Mouse (Mus musculus) left cerebral cortex, postnatal 4 days (tissue): ENCODE measurements at regions not wholly inside any gene's neighbourhood (a gene's known extent, or its start where the extent isn't known, plus 50 kb on each side); places are given as distances from the start of the nearest gene placed in this dataset.
"Not testable (repeated sequence)": the region's sequence is repeated elsewhere in the genome, so short reads cannot be mapped to it uniquely, and the experiment has no call there.

Experiments used
- DNase-seq: peaks from one replicate; pipeline ENCODE4 v3.0.0-alpha.2; 2022
- intact Hi-C: fragments of 180-260 bp; cut with DNase I; formaldehyde crosslinking; loops from one replicate; pipeline ENCODE4 v1.15.1; 2025

GRCm38 (mm10) chr3:83416536-83416935 lies 288.8 kb downstream of the Dchs2 start:
- DNase-seq = peak; percentile 21
- intact Hi-C loops = no loop called here

- intact Hi-C loops = no loop called here
- no peak for DNase-seq
These were observed 296.5 kb downstream of the Dchs2 start for GRCm38 (mm10) chr3:83424267-83424666.

GRCm38 (mm10) chr3:83429376-83429775 lies 301.6 kb downstream of the Dchs2 start:
- DNase-seq = no peak
- intact Hi-C loops = no loop called here

GRCm38 (mm10) chr3:83446154-83446667 lies 318.5 kb downstream of the Dchs2 start:
- no peak for DNase-seq
- intact Hi-C loops = no loop called here

- DNase-seq = no peak
- intact Hi-C loops = no loop called here
These were observed 315.5 kb upstream of the Sfrp2 start for GRCm38 (mm10) chr3:83450662-83451061.

GRCm38 (mm10) chr3:83451317-83451716 lies 314.8 kb upstream of the Sfrp2 start:
- no peak for DNase-seq
- intact Hi-C loops = no loop called here

GRCm38 (mm10) chr3:83453462-83453861 lies 312.7 kb upstream of the Sfrp2 start:
- intact Hi-C loops = no loop called here
- DNase-seq = no peak

GRCm38 (mm10) chr3:83458450-83458849 lies 307.7 kb upstream of the Sfrp2 start:
- intact Hi-C loops = no loop called here

GRCm38 (mm10) chr3:83479251-83479650 lies 286.9 kb upstream of the Sfrp2 start:
- no peak for DNase-seq
- intact Hi-C loops = no loop called here

More at GRCm38 (mm10) chr3:83458450-83458849, 307.7 kb upstream of the Sfrp2 start:
- DNase-seq = no peak

GRCm38 (mm10) chr3:83480176-83480575 lies 285.9 kb upstream of the Sfrp2 start:
- DNase-seq = no peak
- intact Hi-C loops = no loop called here

- peak; percentile 27 for DNase-seq
- intact Hi-C loops = no loop called here
These were observed 279.9 kb upstream of the Sfrp2 start for GRCm38 (mm10) chr3:83486192-83486716.

- peak; percentile 40 for DNase-seq
- intact Hi-C loops = no loop called here
These were observed 270.5 kb upstream of the Sfrp2 start for GRCm38 (mm10) chr3:83495584-83495983.

- intact Hi-C loops = no loop called here
- DNase-seq = no peak
These were observed 262.2 kb upstream of the Sfrp2 start for GRCm38 (mm10) chr3:83503901-83504300.

- no peak for DNase-seq
- intact Hi-C loops = no loop called here
These were observed 249.5 kb upstream of the Sfrp2 start for GRCm38 (mm10) chr3:83516614-83517013.

- peak; percentile 55 for DNase-seq
- intact Hi-C loops = no loop called here
These were observed 248.0 kb upstream of the Sfrp2 start for GRCm38 (mm10) chr3:83517914-83518635.

GRCm38 (mm10) chr3:83530243-83530847 lies 235.8 kb upstream of the Sfrp2 start:
- no peak for DNase-seq
- intact Hi-C loops = no loop called here

- intact Hi-C loops, DNase-seq: not testable (repeated sequence)
These were observed 229.5 kb upstream of the Sfrp2 start for GRCm38 (mm10) chr3:83536624-83537023.

GRCm38 (mm10) chr3:83537231-83537630 lies 228.9 kb upstream of the Sfrp2 start:
- intact Hi-C loops = no loop called here
- peak; percentile 27 for DNase-seq

GRCm38 (mm10) chr3:83537711-83538110 lies 228.4 kb upstream of the Sfrp2 start:
- intact Hi-C loops = no loop called here
- no peak for DNase-seq

GRCm38 (mm10) chr3:83538898-83539297 lies 227.2 kb upstream of the Sfrp2 start:
- intact Hi-C loops = no loop called here
- no peak for DNase-seq

GRCm38 (mm10) chr3:83540997-83541932 lies 224.9 kb upstream of the Sfrp2 start:
- intact Hi-C loops = no loop called here
- no peak for DNase-seq
